Mouse (Mus musculus): ENCODE measurements around the gene Uvrag.
A peak's percentile ranks its signal among the peaks of the same experiment; 100 is the strongest.

Uvrag gene

GRCm38 (mm10) chr7:99140984-99141918 is at the start of gene Uvrag:
Gene Uvrag, minus strand, starts transcription at chr7:99141141.
- DNase-seq (ENCODE audit: low spot score in 2 of 2): peak; percentile 99

DNA sequence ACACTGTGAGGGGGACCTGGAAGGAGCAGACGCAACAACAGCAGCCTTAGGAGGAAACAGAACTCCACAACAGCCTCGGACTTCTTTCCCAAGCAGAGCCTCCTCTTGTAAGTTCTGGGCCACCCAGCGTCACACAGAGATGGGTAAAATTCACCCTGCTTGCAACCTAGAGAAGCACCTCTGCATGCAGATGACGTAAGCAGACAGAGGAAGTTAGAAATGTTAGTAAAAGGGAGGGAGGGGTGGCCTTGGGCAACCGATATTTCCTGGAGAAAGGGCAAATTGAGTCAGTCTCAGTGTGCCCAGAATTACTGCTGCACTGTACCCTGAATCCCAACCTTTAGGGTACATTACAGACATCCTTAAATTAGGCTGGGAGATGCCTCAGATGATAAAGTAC is 48.9 kb upstream of the Uvrag start:
- DNase-seq (ENCODE audit: low spot score in 2 of 2): no peak

DNA sequence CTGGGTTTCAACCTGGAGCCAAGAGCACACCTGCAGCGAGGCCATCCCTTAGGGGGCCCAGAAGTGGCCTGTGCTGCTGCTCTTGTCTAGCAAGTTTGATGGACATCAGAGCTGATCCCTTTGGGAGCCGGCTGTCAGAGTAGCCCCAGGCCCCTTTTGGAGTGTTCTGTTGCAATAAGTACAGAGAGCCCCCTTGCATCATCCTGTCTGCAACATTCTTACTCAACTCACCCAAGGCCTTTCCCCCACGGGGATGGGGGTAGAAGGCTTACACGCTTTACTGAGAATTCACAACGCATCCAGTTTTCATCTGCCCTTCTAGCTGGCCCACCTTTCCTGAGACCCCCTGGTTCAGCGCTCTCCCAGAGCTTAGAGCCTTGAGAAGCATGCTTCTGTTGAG is 47.7 kb upstream of the Uvrag start:
- no peak for DNase-seq (ENCODE audit: low spot score in 2 of 2)

- DNase-seq (ENCODE audit: low spot score in 2 of 2): no peak
Observed at GRCm38 (mm10) chr7:99187451-99187850, 46.5 kb upstream of the Uvrag start.

DNA sequence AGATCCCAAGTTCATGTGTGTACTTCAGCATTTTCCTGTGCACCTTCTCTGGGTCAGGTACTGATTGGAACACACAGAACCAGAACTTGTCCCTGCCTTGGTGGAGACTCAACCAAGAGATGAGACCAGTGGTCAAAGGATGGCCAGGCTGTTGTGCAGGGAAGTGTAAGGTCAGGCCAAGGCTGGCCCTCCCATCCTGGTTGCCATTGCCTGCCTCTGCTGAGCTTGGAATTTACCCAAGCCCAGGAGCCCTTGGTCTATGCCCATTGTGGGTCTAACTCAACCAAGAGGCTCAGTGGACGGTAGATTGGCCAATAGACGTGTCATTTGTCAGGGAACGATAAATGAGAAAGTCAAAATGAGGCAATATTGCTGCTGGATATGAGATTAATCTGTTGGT is 44.5 kb upstream of the Uvrag start:
- DNase-seq (ENCODE audit: low spot score in 2 of 2): no peak

GRCm38 (mm10) chr7:99183751-99184150 is 42.8 kb upstream of the Uvrag start:
- DNase-seq (ENCODE audit: low spot score in 2 of 2): no peak

DNA sequence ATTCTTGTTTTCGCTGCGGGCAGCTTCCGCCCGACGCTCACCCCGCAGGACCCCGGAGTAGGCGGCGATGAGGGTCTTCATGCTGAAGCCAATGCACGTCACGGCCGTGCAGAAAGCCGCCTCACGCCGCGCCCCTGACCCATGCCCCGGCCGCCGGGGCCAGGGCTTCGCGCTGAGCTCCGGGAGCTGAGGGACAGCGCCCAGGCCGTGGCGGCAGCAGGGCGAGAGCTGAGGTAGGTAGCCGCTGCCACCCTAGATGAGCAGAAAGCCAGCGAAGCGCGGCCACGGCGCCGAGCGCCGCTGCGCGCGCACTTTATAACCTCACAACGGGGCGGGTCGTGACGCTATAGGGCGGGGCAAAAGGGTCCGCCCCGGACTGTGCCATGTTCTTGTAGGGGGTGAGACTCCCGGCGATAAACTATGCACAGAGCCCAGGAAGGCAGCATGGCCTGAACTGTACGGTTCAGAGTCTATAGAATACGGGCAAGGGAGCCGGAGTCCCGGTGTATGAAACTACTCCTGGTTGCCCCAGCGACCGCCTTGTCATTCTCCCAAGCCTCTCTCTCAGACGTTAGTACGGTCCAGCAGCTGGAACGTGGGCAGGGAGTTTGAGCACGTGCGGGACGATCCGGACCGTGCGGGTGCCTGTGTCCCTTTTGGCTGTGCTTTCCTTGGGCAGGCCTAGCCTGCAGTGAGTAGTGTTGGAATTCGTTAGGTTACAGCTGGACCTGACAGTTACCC is 41.7 kb upstream of the Uvrag start, which contains the start of gene Dgat2:
Gene Dgat2 (minus strand): TSS at position 288 of the 741 bp plus-strand sequence.
- DNase-seq (ENCODE audit: low spot score in 2 of 2): peak; percentile 88 to 92

- no peak for DNase-seq (ENCODE audit: low spot score in 2 of 2)
Observed at GRCm38 (mm10) chr7:99181619-99182431, 40.9 kb upstream of the Uvrag start.

DNA sequence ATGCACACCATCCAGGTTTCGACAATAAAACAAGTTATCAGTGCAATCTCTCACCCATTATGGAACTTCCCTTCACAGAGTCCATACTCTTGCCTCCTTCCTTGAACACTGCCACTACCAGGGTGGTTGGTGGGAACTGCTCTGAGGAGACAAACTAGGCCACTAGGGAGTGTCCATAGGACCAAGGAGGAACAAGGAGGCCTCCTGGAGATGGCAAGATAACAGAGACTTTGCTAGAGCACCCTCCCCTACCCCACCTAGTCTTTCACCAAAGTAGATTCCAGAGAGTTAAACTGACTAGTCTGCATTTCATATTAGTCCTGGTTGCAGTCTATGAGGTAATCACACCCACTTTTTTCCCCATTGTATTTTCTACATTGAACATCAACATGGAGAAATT is 39.2 kb upstream of the Uvrag start:
- DNase-seq (ENCODE audit: low spot score in 2 of 2): no peak

- DNase-seq (ENCODE audit: low spot score in 2 of 2): no peak
Observed at GRCm38 (mm10) chr7:99179271-99179670, 38.3 kb upstream of the Uvrag start.

GRCm38 (mm10) chr7:99177386-99177785 is 36.4 kb upstream of the Uvrag start:
- no peak for DNase-seq (ENCODE audit: low spot score in 2 of 2)

- no peak for DNase-seq (ENCODE audit: low spot score in 2 of 2)
Observed at GRCm38 (mm10) chr7:99175666-99176065, 34.7 kb upstream of the Uvrag start.

GRCm38 (mm10) chr7:99175118-99175517 is 34.2 kb upstream of the Uvrag start:
- DNase-seq (ENCODE audit: low spot score in 2 of 2): no peak

- no peak for DNase-seq (ENCODE audit: low spot score in 2 of 2)
Observed at GRCm38 (mm10) chr7:99174006-99174405, 33.1 kb upstream of the Uvrag start.

- no peak for DNase-seq (ENCODE audit: low spot score in 2 of 2)
Observed at GRCm38 (mm10) chr7:99172898-99173297, 32.0 kb upstream of the Uvrag start.

GRCm38 (mm10) chr7:99171730-99172463 is 31.0 kb upstream of the Uvrag start:
- DNase-seq (ENCODE audit: low spot score in 2 of 2): no peak

GRCm38 (mm10) chr7:99170519-99170918 is 29.6 kb upstream of the Uvrag start:
- DNase-seq (ENCODE audit: low spot score in 2 of 2): no peak

GRCm38 (mm10) chr7:99169717-99170403 is 28.9 kb upstream of the Uvrag start:
- DNase-seq (ENCODE audit: low spot score in 2 of 2): no peak

DNA sequence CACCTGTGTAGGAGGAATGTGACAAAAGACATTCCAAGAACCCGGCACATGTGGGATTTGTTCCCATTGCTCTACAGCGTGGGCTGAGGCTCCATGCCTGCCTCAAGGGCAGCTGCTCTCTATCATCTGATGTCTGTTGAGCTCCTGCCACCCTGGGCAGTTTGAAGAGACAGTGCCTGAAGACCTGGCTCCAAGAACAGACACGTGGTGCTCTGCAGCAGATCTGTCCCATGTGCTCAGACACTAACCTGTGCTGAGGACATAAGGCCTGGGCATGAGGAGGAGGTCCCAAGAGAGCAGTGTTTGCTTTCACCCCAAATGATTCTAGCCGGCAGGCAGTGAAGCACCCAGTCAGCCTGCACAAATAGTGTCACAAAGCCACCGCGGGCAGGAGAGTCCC is 27.8 kb upstream of the Uvrag start:
- DNase-seq (ENCODE audit: low spot score in 2 of 2): no peak

DNA sequence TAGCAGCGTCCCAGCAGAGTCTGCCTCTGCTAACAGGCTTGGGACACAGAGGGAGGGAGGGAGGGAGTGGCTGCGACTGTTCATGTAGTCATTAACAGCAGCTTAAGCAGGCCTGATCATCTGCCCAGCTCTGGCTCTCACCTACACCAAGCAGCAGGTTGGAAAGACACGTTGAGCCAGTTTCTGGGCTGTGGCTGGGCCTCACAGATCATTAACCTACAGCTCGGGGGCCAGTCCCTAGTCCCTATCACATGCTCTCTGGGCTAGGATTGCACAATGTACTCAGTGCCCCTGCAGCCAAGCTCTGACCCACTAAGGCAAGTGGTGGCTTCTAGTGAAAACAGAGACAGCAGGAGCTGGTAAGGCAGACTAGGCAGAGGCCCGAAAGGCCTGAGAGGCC is 27.0 kb upstream of the Uvrag start:
- DNase-seq (ENCODE audit: low spot score in 2 of 2): no peak

GRCm38 (mm10) chr7:99166159-99166558 is 25.2 kb upstream of the Uvrag start:
- no peak for DNase-seq (ENCODE audit: low spot score in 2 of 2)
